Mouse (Mus musculus) thymus, postnatal 4 days (tissue): ENCODE measurements at regions not wholly inside any gene's neighbourhood (a gene's known extent, or its start where the extent isn't known, plus 50 kb on each side); places are given as distances from the start of the nearest gene placed in this dataset.
A peak's percentile ranks its signal among the peaks of the same experiment; 100 is the strongest.
"Not testable (repeated sequence)": the region's sequence is repeated elsewhere in the genome, so short reads cannot be mapped to it uniquely, and the experiment has no call there.

ENCODE experiments used
- DNase-seq: peaks from one replicate; pipeline ENCODE4 v3.0.0; 2021

DNA sequence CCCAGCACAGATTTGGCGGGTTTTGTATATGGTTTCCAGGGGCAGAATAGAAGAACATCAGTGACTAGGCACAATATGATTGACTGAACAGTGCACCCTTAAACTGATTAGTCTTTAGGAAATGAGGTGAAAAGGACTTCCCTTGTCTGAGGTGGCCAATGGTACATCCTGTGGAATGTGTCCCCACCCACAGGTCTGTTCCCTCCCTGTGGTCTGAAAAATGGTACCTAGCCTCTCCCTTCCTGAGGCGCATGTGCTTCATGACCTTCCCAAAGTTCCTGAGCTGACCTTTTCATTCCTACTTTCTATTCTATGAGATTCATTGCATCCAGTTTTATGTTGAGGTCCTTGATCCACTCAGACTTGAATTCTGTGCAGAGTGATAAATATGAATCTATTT lies 76.0 kb downstream of the Zfp97 start:
- not testable (repeated sequence) for DNase-seq

GRCm38 (mm10) chr17:17229069-17229468 lies 107.9 kb downstream of the Zfp97 start:
- DNase-seq, result peak; percentile 15

DNA sequence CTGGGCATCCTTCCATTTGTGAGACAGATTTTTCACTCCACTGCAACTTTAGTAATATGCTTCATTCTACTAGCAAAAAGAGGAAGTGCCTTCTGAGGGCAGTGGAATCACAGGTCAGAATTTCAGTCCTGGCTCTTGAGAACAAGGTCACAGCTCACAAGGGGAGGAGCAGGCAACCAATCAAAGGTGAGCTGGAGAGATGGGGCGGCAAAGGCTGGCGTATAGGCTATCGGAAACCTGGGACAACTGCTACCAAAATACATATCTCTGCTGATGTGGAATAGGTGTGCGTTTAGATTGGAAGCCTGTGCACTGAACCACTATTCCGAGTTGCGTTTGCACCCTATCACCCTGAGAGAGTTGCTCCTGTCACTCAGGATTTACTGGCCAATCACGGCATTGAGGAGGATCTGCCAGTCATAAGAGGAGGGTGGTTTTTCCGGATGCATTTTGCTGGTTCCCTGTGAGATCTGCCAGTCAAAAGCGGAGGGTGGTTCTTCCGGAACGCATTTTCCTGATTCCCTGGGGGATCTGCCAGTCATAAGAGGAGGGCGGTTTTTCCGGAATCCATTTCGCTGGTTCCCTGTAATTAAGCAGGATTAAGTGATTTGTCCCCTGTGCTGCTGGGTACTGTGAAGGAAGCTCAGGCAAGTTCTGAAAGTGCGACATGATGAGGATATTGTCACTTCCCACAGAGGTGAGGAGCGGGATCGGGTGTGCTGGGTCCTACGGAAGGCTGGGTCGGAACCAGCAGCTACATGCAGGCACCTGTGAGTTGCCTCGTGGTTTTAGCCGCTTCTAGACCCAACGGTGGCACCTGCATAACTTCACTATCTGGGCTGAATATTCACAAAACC lies 113.3 kb downstream of the Zfp97 start:
- peak; percentile 77 for DNase-seq

DNA sequence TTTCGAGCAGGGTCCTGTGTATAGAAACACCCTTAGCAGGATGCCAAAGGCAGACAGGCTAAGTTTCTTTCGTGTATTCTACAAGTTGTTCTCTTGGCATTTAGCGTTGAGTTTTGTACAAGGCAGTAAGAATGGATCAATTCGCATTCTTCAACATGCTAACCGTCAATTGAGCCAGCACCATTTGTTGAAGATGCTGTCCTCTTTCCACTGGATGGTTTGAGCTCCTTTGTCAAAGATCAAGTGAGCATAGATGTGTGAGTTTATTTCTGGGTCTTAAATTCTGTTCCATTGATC lies 113.9 kb downstream of the Zfp97 start:
- DNase-seq, result not testable (repeated sequence)
